Comparison of ENCODE assay signal across 11 mouse cellular contexts in the genomic region with DNA sequence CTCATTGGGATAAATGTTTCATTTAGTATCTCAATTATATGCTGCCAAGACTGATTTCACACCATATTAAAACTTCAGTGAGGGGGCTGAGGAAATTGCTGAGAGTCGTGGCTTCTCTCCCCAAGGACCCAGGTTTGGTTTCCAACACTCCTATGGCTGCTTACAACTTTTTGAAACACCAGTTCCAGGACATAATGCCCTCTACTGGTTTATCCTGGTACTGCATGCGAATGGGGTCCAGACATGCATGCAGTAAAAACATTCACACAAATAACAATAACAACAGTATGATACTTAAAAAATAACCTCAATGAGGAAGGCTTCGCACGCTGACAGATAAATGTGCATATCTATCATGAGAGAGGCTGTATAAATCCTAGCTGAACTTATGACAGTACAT.
A peak's percentile ranks its signal among the peaks of the same experiment; 100 is the strongest.
DNase-seq lines count a peak whose midpoint lies in the region; ATAC-seq and TF ChIP-seq lines count a peak whose summit lies in the region.
"Had no signal": no experiment of that assay in that cellular context is flagged by ENCODE, and none has a peak within 500 bp of the region (broad histone marks: within the 10 kb centered on the region; RNA-seq: fewer than 3 reads in every experiment).

No protein-coding gene starts in this region.

- no peak overlapping the region for H3K4me3 ChIP-seq in heart, postnatal 0 days (ENCODE audit: low read depth, low read length)
- no peak overlapping the region for H3K4me3 ChIP-seq in heart, embryonic 12.5 days

- no peak for ATAC-seq in heart, postnatal 0 days (ENCODE audit: insufficient read depth, low read depth)
- ATAC-seq in heart, embryonic 12.5 days (ENCODE audit: insufficient number of reproducible peaks, low FRiP score): no peak
- ATAC-seq: forebrain, embryonic 14.5 days; inflammation-experienced regulatory T-cells, adult 6 months had no signal

- H3K9me3 ChIP-seq in heart, postnatal 0 days (replicated peaks; ENCODE audit: control insufficient read depth, low read length): no peaks in the 10 kb centered on the region
- H3K9me3 ChIP-seq in heart, embryonic 12.5 days (replicated peaks): no peaks in the 10 kb centered on the region

- TF ChIP-seq EP300 in heart, postnatal 0 days (IDR thresholded peaks at IDR 0.05; ENCODE audit: low read depth): no peak

- DNase-seq in heart, postnatal 0 days (ENCODE audit: low spot score): no peak
- DNase-seq in lung, postnatal 14 days: peak; percentile 3
- DNase-seq in lung, postnatal 25 days (ENCODE audit: low spot score): no peak
- DNase-seq in c-Kit-negative CD71-positive TER-119-positive erythroid progenitor cells, embryonic 14.5 days (ENCODE audit: low read depth, low spot score): peak; percentile 1
- peak; percentile 31 for DNase-seq in thymus, postnatal 4 days
- DNase-seq in left cerebral cortex, postnatal 25 days (ENCODE audit: low spot score in 2 of 2): no peak
- DNase-seq: adrenal gland, postnatal 36 days; midbrain, embryonic 14.5 days had no signal

- H3K4me1 ChIP-seq in heart, postnatal 0 days (ENCODE audit: control insufficient read depth, insufficient read depth): no peaks in the 10 kb centered on the region
- H3K4me1 ChIP-seq in heart, embryonic 12.5 days (replicated peaks): 0 out of 2 replicates have a peak, but pooled peaks cover 3% of the 10 kb centered on the region

- no peak overlapping the region for H3K9ac ChIP-seq in heart, postnatal 0 days (replicated peaks; ENCODE audit: low read depth, low read length)
- no peak overlapping the region for H3K9ac ChIP-seq in heart, embryonic 12.5 days

- peak; percentile 19; the same call in 1 of the 2 replicates for TF ChIP-seq CTCF in heart, postnatal 0 days (IDR thresholded peaks at IDR 0.05; ENCODE audit: low read depth)

- 57% methylated on average over 4 of the region's 4 CpGs for WGBS in heart, postnatal 0 days
- 56% methylated on average over 4 of the region's 4 CpGs for WGBS in heart, embryonic 12.5 days

- intact Hi-C loops in left cerebral cortex, postnatal 25 days (cut with DNase I): no loop called here

- H3K27me3 ChIP-seq in heart, postnatal 0 days (ENCODE audit: control insufficient read depth, insufficient read depth, low read length): no peaks in the 10 kb centered on the region
- H3K27me3 ChIP-seq in heart, embryonic 12.5 days (replicated peaks): no peaks in the 10 kb centered on the region

- no peaks in the 10 kb centered on the region for H3K36me3 ChIP-seq in heart, postnatal 0 days (replicated peaks; ENCODE audit: control insufficient read depth, insufficient read depth, low read length)
- no peaks in the 10 kb centered on the region for H3K36me3 ChIP-seq in heart, embryonic 12.5 days

- no peak overlapping the region for H3K27ac ChIP-seq in heart, postnatal 0 days (ENCODE audit: low read depth)
- H3K27ac ChIP-seq in heart, embryonic 12.5 days (ENCODE audit: poor library complexity, severe bottlenecking): no peak overlapping the region

- no peak overlapping the region for H3K4me2 ChIP-seq in heart, postnatal 0 days (ENCODE audit: low read depth, low read length)
- H3K4me2 ChIP-seq in heart, embryonic 12.5 days: no peak overlapping the region

Comparison
In these comparisons a context has a peak if more than half of its experiments do, and no peak if none do; other contexts are left out.
1. DNase-seq: peak in lung, postnatal 14 days (single experiment), c-Kit-negative CD71-positive TER-119-positive erythroid progenitor cells, embryonic 14.5 days (single experiment) and thymus, postnatal 4 days (single experiment); none in heart, postnatal 0 days (single experiment), lung, postnatal 25 days (single experiment) and left cerebral cortex, postnatal 25 days (0 of 2).